Mouse (Mus musculus): ENCODE measurements around the gene Bves. TPM values are rescaled to one million over a fixed set of nuclear protein-coding genes. Genes with fewer than 3 reads are reported as not detected.
A peak's percentile ranks its signal among the peaks of the same experiment; 100 is the strongest.
"Not testable (repeated sequence)": the region's sequence is repeated elsewhere in the genome, so short reads cannot be mapped to it uniquely, and the experiment has no call there.

Gene Bves
- polyA plus RNA-seq, 1 experiment from 2014 or later, result 0.26 TPM

DNA sequence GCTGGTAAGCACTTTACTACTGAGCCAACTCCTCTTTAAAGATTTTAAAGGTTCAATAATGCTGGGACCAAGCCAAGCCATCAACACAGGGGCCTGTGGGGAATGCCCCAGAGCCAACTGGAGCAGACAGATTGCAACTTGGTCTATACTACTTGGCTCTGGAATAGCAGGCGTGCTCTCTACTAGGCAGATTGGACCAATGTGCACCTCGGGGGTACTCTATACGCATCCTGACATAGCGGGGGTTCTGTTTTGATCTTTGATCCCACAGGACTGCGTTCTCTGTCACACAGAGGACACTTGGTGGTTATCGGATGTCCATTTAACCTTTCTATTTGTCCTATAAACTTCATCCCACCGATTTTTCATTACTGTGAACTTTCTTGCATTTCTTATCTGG lies 647 bp upstream of the Bves start:
- no peak overlapping the region for H3K27ac ChIP-seq (ENCODE audit: low read length)
- H3K36me3 ChIP-seq (ENCODE audit: control insufficient read depth, insufficient read depth), result no peaks in the 10 kb centered on the region
- H3K9me3 ChIP-seq (replicated peaks; ENCODE audit: control insufficient read depth, low read length), result no peaks in the 10 kb centered on the region
- peaks cover 37% of the 10 kb centered on the region for H3K27me3 ChIP-seq (ENCODE audit: control insufficient read depth, insufficient read depth, low read depth, low read length)
- ATAC-seq (ENCODE audit: low read depth), result no peak
- H3K4me2 ChIP-seq (ENCODE audit: low read depth, low read length), result peak overlapping the region; percentile 65; the same call in 1 of the 2 replicates
- 27% methylated on average over 7 of the region's 7 CpGs for WGBS (ENCODE audit: insufficient replicate concordance)
- no peak overlapping the region; the same call in 1 of the 2 replicates for H3K4me3 ChIP-seq (ENCODE audit: low read depth, low read length)
- H3K4me1 ChIP-seq (ENCODE audit: control insufficient read depth, low read depth, low read length), result no peaks in the 10 kb centered on the region
- H3K9ac ChIP-seq (ENCODE audit: low read depth, low read length), result no peak overlapping the region

DNA sequence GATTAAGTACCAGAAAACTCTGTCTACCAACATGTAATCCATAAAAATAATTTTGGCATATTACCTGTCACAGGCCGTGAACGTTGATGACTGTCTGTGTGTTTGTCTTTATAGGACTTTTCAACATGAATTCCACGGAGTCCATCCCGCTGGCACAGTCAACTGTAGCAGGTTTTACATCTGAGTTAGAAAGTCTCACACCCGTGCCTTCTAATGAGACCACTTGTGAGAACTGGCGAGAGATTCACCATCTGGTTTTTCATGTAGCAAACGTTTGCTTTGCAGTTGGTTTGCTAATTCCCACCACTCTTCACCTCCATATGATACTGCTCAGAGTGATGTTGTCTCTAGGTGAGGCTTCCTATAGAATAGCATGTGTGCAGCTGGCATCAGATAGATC lies 3.5 kb downstream of the Bves start:
- H3K9ac ChIP-seq (ENCODE audit: low read depth, low read length), result no peak overlapping the region
- H3K36me3 ChIP-seq (ENCODE audit: control insufficient read depth, insufficient read depth), result no peaks in the 10 kb centered on the region
- WGBS (ENCODE audit: insufficient replicate concordance), result 61% methylated on average over 7 of the region's 7 CpGs

DNA sequence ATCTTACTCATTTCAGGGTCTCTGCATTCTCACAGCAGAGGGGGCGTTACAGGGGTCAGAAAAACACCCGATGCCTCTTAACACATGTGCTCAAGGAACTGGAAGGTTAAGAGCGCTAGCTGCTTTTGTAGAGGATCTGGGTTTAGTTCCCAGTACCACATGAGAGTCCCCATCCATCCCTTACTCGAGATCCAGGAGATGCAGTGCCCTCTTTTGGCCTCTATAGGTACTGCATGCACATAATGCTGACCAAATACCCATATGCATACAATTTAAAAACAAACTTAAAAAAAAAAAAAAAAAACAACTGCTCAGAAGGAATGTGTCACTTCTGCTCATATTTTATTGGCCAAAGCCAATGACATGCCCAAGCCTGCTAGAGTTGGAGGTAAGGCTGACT lies 8.8 kb downstream of the Bves start:
- H3K36me3 ChIP-seq (ENCODE audit: control insufficient read depth, insufficient read depth), result no peaks in the 10 kb centered on the region
- no peak overlapping the region for H3K4me3 ChIP-seq (ENCODE audit: low read depth, low read length)
- no peak overlapping the region for H3K9ac ChIP-seq (ENCODE audit: low read depth, low read length)
- no peaks in the 10 kb centered on the region for H3K27me3 ChIP-seq (ENCODE audit: control insufficient read depth, insufficient read depth, low read depth, low read length)
- 69% methylated on average over 4 of the region's 4 CpGs for WGBS (ENCODE audit: insufficient replicate concordance)
- no peaks in the 10 kb centered on the region; the same call in 1 of the 2 replicates for H3K4me1 ChIP-seq (ENCODE audit: control insufficient read depth, low read depth, low read length)
- no peaks in the 10 kb centered on the region for H3K9me3 ChIP-seq (replicated peaks; ENCODE audit: control insufficient read depth, low read length)
- ATAC-seq (ENCODE audit: low read depth), result no peak
- H3K27ac ChIP-seq (ENCODE audit: low read length), result no peak overlapping the region
- no peak overlapping the region for H3K4me2 ChIP-seq (ENCODE audit: low read depth, low read length)

More for the DNA sequence above, 3.5 kb downstream of the Bves start:
- Histone ChIP-seq H3K9me3 (replicated peaks; ENCODE audit: control insufficient read depth, low read length) (no peaks in the 10 kb centered on the region), H3K4me3 (ENCODE audit: low read depth, low read length) (no peak overlapping the region), H3K27me3 (ENCODE audit: control insufficient read depth, insufficient read depth, low read depth, low read length) (peaks cover 34% of the 10 kb centered on the region), H3K4me2 (ENCODE audit: low read depth, low read length) (no peak overlapping the region), H3K4me1 (ENCODE audit: control insufficient read depth, low read depth, low read length) (no peaks in the 10 kb centered on the region), H3K27ac (ENCODE audit: low read length) (no peak overlapping the region)
- ATAC-seq (ENCODE audit: low read depth), result no peak

DNA sequence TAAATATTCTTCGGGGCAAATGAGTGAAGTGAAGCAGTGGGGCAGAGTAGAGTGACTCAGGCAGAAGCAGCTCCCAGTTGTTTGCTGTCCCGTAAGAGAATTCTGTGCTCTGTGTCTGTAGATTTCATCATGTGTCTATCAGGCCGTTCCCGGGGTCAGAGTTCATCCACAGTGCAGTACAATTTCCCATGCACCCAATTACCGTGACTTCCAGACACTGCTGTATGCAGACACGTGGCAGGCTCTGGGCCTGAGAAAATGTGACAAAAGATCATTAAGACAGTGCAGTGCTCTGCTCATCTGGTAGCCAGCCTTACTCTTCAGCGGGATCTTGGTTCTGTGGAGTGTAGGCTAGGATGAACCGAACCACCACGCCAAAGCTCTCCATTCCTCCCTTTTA lies 9.6 kb downstream of the Bves start:
- Histone ChIP-seq H3K4me1 (ENCODE audit: control insufficient read depth, low read depth, low read length) (no peaks in the 10 kb centered on the region; the same call in 1 of the 2 replicates), H3K9me3 (replicated peaks; ENCODE audit: control insufficient read depth, low read length) (no peaks in the 10 kb centered on the region), H3K4me3 (ENCODE audit: low read depth, low read length) (no peak overlapping the region), H3K36me3 (ENCODE audit: control insufficient read depth, insufficient read depth) (no peaks in the 10 kb centered on the region), H3K27ac (ENCODE audit: low read length) (no peak overlapping the region), H3K4me2 (ENCODE audit: low read depth, low read length) (no peak overlapping the region), H3K27me3 (ENCODE audit: control insufficient read depth, insufficient read depth, low read depth, low read length) (no peaks in the 10 kb centered on the region), H3K9ac (ENCODE audit: low read depth, low read length) (no peak overlapping the region)
- peak; percentile 80 for ATAC-seq (ENCODE audit: low read depth)
- WGBS (ENCODE audit: insufficient replicate concordance), result 66% methylated on average over 9 of the region's 9 CpGs

DNA sequence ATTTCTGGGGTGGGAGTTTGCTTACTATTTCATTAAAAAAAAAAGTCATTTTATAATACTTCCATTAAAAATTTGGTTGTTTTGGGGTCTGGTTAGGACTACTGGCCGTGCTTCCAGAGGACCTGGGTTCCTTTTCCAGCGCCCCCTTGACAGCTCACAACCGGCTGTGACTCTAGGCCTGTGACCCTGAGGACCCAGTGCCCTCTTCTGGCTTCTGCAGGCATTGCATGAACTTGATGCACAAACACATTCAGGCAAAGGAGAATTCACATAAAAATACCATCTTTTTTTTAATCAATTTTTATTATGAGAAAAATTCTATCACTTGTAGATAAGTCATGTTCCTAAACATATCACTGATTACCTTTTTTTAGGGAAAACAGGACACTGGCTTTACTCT lies 12.6 kb downstream of the Bves start:
- H3K36me3 ChIP-seq (ENCODE audit: control insufficient read depth, insufficient read depth); H3K9ac ChIP-seq (ENCODE audit: low read depth, low read length); ATAC-seq (ENCODE audit: low read depth); H3K9me3 ChIP-seq (replicated peaks; ENCODE audit: control insufficient read depth, low read length); H3K4me3 ChIP-seq (ENCODE audit: low read depth, low read length); H3K27ac ChIP-seq (ENCODE audit: low read length); H3K4me1 ChIP-seq (ENCODE audit: control insufficient read depth, low read depth, low read length); H3K4me2 ChIP-seq (ENCODE audit: low read depth, low read length); H3K27me3 ChIP-seq (ENCODE audit: control insufficient read depth, insufficient read depth, low read depth, low read length): not testable (repeated sequence)
- 63% methylated on average over 3 of the region's 3 CpGs for WGBS (ENCODE audit: insufficient replicate concordance)

DNA sequence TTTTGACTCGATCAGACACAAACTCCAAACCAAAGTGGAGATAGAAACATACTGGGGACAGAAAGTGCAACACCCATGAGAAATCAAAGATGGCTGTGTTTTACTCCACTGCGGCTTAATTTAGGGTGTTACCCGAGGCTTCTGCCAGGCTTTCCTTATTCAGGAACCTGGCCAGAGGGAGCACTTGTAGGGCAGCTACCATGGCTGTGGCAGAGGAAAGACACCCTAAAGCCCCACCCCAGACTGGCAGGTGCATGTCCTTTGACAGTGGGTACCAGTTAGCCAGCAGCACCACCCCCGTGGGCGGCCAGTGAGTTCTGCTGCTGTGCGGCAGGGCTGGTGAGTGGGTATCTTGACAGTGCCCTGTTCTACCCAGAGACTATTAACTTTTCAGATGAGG lies 20.5 kb downstream of the Bves start:
- no peaks in the 10 kb centered on the region for H3K36me3 ChIP-seq (ENCODE audit: control insufficient read depth, insufficient read depth)

DNA sequence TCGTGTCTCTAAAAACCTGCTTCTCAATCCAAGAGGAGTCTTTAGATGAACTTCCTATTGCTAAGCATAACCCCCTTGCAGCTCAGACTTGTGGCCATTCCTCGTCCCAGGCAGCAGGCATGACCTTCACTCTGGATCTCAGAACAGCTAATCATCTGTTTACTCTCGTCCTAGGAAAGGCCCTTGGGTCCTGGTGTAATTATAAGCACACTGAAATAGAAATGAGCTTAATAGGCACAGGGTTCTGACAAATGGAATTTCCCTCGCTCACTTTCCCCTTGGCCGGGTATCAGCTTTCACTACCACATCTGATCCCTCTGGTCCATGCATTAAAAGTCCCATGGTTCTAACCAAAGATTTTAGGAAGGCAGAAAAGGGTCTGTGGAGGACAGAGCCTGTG lies 27.8 kb downstream of the Bves start:
- Histone ChIP-seq H3K4me3 (ENCODE audit: low read depth, low read length) (no peak overlapping the region), H3K27ac (ENCODE audit: low read length) (no peak overlapping the region), H3K36me3 (ENCODE audit: control insufficient read depth, insufficient read depth) (no peaks in the 10 kb centered on the region), H3K9me3 (replicated peaks; ENCODE audit: control insufficient read depth, low read length) (no peaks in the 10 kb centered on the region), H3K4me1 (ENCODE audit: control insufficient read depth, low read depth, low read length) (no peaks in the 10 kb centered on the region), H3K27me3 (ENCODE audit: control insufficient read depth, insufficient read depth, low read depth, low read length) (no peaks in the 10 kb centered on the region), H3K4me2 (ENCODE audit: low read depth, low read length) (no peak overlapping the region), H3K9ac (ENCODE audit: low read depth, low read length) (no peak overlapping the region)
- no peak for ATAC-seq (ENCODE audit: low read depth)
- WGBS (ENCODE audit: insufficient replicate concordance), result 43% methylated on average over 5 of the region's 5 CpGs

More for the DNA sequence above, 20.5 kb downstream of the Bves start:
- no peak overlapping the region for H3K27ac ChIP-seq (ENCODE audit: low read length)
- no peak overlapping the region for H3K9ac ChIP-seq (ENCODE audit: low read depth, low read length)
- H3K9me3 ChIP-seq (replicated peaks; ENCODE audit: control insufficient read depth, low read length), result no peaks in the 10 kb centered on the region
- H3K27me3 ChIP-seq (ENCODE audit: control insufficient read depth, insufficient read depth, low read depth, low read length), result no peaks in the 10 kb centered on the region
- no peak overlapping the region for H3K4me2 ChIP-seq (ENCODE audit: low read depth, low read length)
- H3K4me1 ChIP-seq (ENCODE audit: control insufficient read depth, low read depth, low read length), result no peaks in the 10 kb centered on the region
- WGBS (ENCODE audit: insufficient replicate concordance), result 76% methylated on average over 6 of the region's 6 CpGs
- no peak overlapping the region for H3K4me3 ChIP-seq (ENCODE audit: low read depth, low read length)
- ATAC-seq (ENCODE audit: low read depth), result no peak

DNA sequence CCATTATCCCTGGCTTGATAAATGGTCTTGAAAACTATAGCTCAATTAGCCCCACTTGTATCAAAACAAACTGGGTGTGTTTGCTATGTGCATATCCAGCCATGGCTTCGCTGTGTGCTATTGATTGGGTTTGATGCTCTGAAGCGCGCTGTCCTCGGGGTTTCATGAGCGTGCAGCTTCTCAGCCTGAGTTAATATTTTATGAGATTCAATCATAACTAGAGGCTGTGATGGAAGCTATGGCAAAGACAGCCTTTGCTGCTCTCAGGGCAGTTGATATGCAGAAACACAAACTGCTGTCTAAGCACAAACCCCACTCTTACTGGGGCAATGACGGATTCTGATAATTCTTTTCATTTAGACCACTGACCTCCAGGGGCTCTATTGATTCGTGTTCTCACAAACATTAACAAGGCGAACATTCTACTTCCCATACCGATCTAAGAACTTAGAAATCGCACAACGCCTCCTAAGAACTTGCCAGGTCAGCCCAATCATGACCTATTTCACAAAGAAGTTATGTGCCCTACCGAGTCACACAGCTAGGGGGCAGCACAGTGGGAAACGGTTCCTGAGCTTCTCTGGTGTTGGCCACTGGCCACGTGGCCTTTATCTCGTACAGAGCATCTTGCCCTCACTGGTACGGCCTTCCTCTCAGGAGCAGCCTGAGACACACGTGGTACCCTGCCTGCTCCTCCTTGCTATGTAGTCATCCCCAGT lies 31.6 kb downstream of the Bves start:
- Histone ChIP-seq H3K9me3 (replicated peaks; ENCODE audit: control insufficient read depth, low read length) (no peaks in the 10 kb centered on the region), H3K27me3 (ENCODE audit: control insufficient read depth, insufficient read depth, low read depth, low read length) (no peaks in the 10 kb centered on the region), H3K4me1 (ENCODE audit: control insufficient read depth, low read depth, low read length) (no peaks in the 10 kb centered on the region), H3K9ac (ENCODE audit: low read depth, low read length) (no peak overlapping the region), H3K4me2 (ENCODE audit: low read depth, low read length) (no peak overlapping the region), H3K36me3 (ENCODE audit: control insufficient read depth, insufficient read depth) (no peaks in the 10 kb centered on the region), H3K27ac (ENCODE audit: low read length) (no peak overlapping the region), H3K4me3 (ENCODE audit: low read depth, low read length) (no peak overlapping the region)
- WGBS (ENCODE audit: insufficient replicate concordance), result 70% methylated on average over 17 of the region's 17 CpGs
- ATAC-seq (ENCODE audit: low read depth), result no peak

DNA sequence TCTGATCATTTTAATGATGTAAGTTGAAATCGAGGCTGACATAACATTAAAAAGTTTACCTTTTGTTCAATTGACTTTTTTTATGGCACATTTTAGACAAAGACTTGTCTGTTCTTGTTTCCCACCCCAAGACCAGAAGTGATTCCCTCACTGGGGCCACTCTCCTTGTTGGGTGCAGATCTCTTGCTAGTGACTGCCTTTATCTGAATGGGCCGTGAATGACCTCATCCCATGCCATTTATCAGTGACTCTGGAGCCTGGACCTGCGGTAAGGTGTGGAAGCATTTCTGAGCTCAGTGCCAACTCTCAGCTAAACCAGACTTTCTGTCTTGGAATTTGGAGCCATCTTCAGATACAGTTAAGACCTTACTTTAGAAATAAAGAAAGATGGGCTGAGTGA lies 34.1 kb downstream of the Bves start:
- no peak overlapping the region for H3K4me2 ChIP-seq (ENCODE audit: low read depth, low read length)
- no peak for ATAC-seq (ENCODE audit: low read depth)
- no peaks in the 10 kb centered on the region for H3K36me3 ChIP-seq (ENCODE audit: control insufficient read depth, insufficient read depth)
- H3K27ac ChIP-seq (ENCODE audit: low read length), result no peak overlapping the region
- no peaks in the 10 kb centered on the region for H3K4me1 ChIP-seq (ENCODE audit: control insufficient read depth, low read depth, low read length)
- no peaks in the 10 kb centered on the region for H3K27me3 ChIP-seq (ENCODE audit: control insufficient read depth, insufficient read depth, low read depth, low read length)
- no peak overlapping the region for H3K9ac ChIP-seq (ENCODE audit: low read depth, low read length)
- 60% methylated on average over 3 of the region's 3 CpGs for WGBS (ENCODE audit: insufficient replicate concordance)
- no peak overlapping the region for H3K4me3 ChIP-seq (ENCODE audit: low read depth, low read length)
- no peaks in the 10 kb centered on the region for H3K9me3 ChIP-seq (replicated peaks; ENCODE audit: control insufficient read depth, low read length)

All from liver, embryonic 16.5 days (tissue).